Mouse (Mus musculus): ENCODE measurements around the gene Capn7. TPM values are rescaled to one million over a fixed set of nuclear protein-coding genes. Genes with fewer than 3 reads are reported as not detected.

The Capn7 gene
- polyA plus RNA-seq, 1 experiment from 2014 or later = 45.1 TPM

GRCm38 (mm10) chr14:31407208-31407607 lies 70.8 kb downstream of the Capn7 start:
- H3K9me3 ChIP-seq (ENCODE audit: control insufficient read depth, low read depth, low read length) = no peaks in the 10 kb centered on the region
- H3K36me3 ChIP-seq (ENCODE audit: control insufficient read depth, insufficient read depth, low read length) = no peaks in the 10 kb centered on the region
- H3K27me3 ChIP-seq (ENCODE audit: control insufficient read depth, insufficient read depth, low read length) = no peaks in the 10 kb centered on the region
- H3K4me2 ChIP-seq (replicated peaks; ENCODE audit: low read depth, low read length) = no peak overlapping the region
- no peak overlapping the region for H3K9ac ChIP-seq (replicated peaks; ENCODE audit: low read depth, low read length)
- no peak for ATAC-seq (ENCODE audit: insufficient number of reproducible peaks, insufficient read depth, low FRiP score, low read depth)
- peaks cover 6% of the 10 kb centered on the region; the same call in 1 of the 2 replicates for H3K4me1 ChIP-seq (ENCODE audit: control insufficient read depth, insufficient read depth, low read length)
- WGBS = 55% methylated on average over 15 of the region's 15 CpGs
- H3K4me3 ChIP-seq (ENCODE audit: low read depth, low read length) = no peak overlapping the region
- no peak overlapping the region for H3K27ac ChIP-seq (ENCODE audit: low read length)

DNA sequence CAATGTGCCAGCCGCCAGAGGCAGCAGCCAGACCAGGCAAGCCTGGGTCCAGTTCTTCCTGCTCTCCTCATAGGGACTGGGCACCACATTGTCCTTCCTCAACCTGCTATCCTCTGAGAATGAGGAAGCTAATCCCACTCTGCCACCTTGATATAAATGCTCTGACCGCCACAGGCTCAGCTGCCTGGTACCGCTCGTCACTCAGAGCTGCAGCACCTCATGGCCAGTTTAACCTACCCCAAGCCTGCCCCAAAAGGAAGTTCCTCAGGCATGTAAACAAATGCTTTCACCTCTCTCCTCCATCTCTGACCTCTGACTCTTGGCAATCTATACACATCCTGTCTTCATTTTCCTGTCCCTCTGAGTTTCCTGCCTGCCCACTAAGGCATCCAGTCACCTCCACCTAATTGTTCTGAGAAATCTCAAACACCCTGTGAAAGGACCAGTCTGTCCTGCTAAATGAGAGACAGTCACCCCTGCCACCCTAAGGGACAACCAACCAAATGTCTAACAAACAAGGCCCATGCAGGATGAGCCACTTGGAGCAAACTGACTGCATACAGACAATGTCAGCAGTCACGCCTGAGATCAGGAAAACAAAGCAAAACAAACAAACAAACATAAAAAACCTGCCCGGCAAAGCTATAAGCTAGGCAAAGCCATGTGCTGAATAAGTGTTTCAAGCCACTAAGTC lies 71.6 kb downstream of the Capn7 start:
- no peak overlapping the region for H3K27ac ChIP-seq (ENCODE audit: low read length)
- no peak overlapping the region for H3K4me2 ChIP-seq (replicated peaks; ENCODE audit: low read depth, low read length)

DNA sequence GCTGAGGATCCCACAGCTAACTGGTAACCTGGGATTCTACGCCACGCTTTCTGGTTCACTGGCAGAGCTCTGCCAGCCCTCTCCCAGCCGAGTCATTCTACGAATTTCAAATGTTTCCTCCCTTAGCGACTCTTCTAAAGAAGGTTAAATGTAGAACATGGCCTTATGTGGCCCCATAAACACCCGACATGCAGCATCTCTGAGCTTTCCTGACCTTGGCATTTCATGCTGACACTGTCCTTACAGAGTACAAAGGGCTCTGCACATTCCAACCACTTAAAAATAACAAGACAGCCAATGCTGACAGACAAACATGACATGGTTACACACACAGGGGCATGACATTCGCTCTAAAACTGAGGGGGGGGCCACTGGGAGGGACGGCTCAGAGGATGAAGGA lies 72.2 kb downstream of the Capn7 start:
- no peak for ATAC-seq (ENCODE audit: insufficient number of reproducible peaks, insufficient read depth, low FRiP score, low read depth)
- Histone ChIP-seq H3K9ac (replicated peaks; ENCODE audit: low read depth, low read length) (no peak overlapping the region), H3K4me1 (ENCODE audit: control insufficient read depth, insufficient read depth, low read length) (peaks cover 3% of the 10 kb centered on the region; the same call in 1 of the 2 replicates), H3K36me3 (ENCODE audit: control insufficient read depth, insufficient read depth, low read length) (no peaks in the 10 kb centered on the region), H3K4me2 (replicated peaks; ENCODE audit: low read depth, low read length) (no peak overlapping the region), H3K27ac (ENCODE audit: low read length) (no peak overlapping the region), H3K4me3 (ENCODE audit: low read depth, low read length) (no peak overlapping the region), H3K27me3 (ENCODE audit: control insufficient read depth, insufficient read depth, low read length) (no peaks in the 10 kb centered on the region), H3K9me3 (ENCODE audit: control insufficient read depth, low read depth, low read length) (no peaks in the 10 kb centered on the region)
- 61% methylated on average over 8 of the region's 8 CpGs for WGBS

More for the DNA sequence above, 71.6 kb downstream of the Capn7 start:
- WGBS = 51% methylated on average over 6 of the region's 6 CpGs
- no peak for ATAC-seq (ENCODE audit: insufficient number of reproducible peaks, insufficient read depth, low FRiP score, low read depth)
- no peaks in the 10 kb centered on the region for H3K36me3 ChIP-seq (ENCODE audit: control insufficient read depth, insufficient read depth, low read length)
- no peaks in the 10 kb centered on the region for H3K9me3 ChIP-seq (ENCODE audit: control insufficient read depth, low read depth, low read length)
- peaks cover 6% of the 10 kb centered on the region; the same call in 1 of the 2 replicates for H3K4me1 ChIP-seq (ENCODE audit: control insufficient read depth, insufficient read depth, low read length)
- no peak overlapping the region for H3K9ac ChIP-seq (replicated peaks; ENCODE audit: low read depth, low read length)
- H3K4me3 ChIP-seq (ENCODE audit: low read depth, low read length) = no peak overlapping the region
- H3K27me3 ChIP-seq (ENCODE audit: control insufficient read depth, insufficient read depth, low read length) = no peaks in the 10 kb centered on the region

GRCm38 (mm10) chr14:31410123-31410724 lies 73.8 kb downstream of the Capn7 start:
- H3K4me1 ChIP-seq (ENCODE audit: control insufficient read depth, insufficient read depth, low read length) = no peaks in the 10 kb centered on the region; the same call in 1 of the 2 replicates
- WGBS = 82% methylated on average over 9 of the region's 9 CpGs
- H3K9ac ChIP-seq (replicated peaks; ENCODE audit: low read depth, low read length) = no peak overlapping the region
- H3K9me3 ChIP-seq (ENCODE audit: control insufficient read depth, low read depth, low read length) = no peaks in the 10 kb centered on the region
- no peak overlapping the region for H3K4me3 ChIP-seq (ENCODE audit: low read depth, low read length)
- H3K36me3 ChIP-seq (ENCODE audit: control insufficient read depth, insufficient read depth, low read length) = no peaks in the 10 kb centered on the region
- no peaks in the 10 kb centered on the region for H3K27me3 ChIP-seq (ENCODE audit: control insufficient read depth, insufficient read depth, low read length)
- ATAC-seq (ENCODE audit: insufficient number of reproducible peaks, insufficient read depth, low FRiP score, low read depth) = no peak
- no peak overlapping the region for H3K27ac ChIP-seq (ENCODE audit: low read length)
- H3K4me2 ChIP-seq (replicated peaks; ENCODE audit: low read depth, low read length) = no peak overlapping the region

GRCm38 (mm10) chr14:31410737-31411136 lies 74.3 kb downstream of the Capn7 start:
- Histone ChIP-seq H3K4me2 (replicated peaks; ENCODE audit: low read depth, low read length) (no peak overlapping the region), H3K36me3 (ENCODE audit: control insufficient read depth, insufficient read depth, low read length) (no peaks in the 10 kb centered on the region), H3K9ac (replicated peaks; ENCODE audit: low read depth, low read length) (no peak overlapping the region), H3K27me3 (ENCODE audit: control insufficient read depth, insufficient read depth, low read length) (no peaks in the 10 kb centered on the region), H3K9me3 (ENCODE audit: control insufficient read depth, low read depth, low read length) (no peaks in the 10 kb centered on the region), H3K27ac (ENCODE audit: low read length) (no peak overlapping the region), H3K4me3 (ENCODE audit: low read depth, low read length) (no peak overlapping the region), H3K4me1 (ENCODE audit: control insufficient read depth, insufficient read depth, low read length) (no peaks in the 10 kb centered on the region; the same call in 1 of the 2 replicates)
- ATAC-seq (ENCODE audit: insufficient number of reproducible peaks, insufficient read depth, low FRiP score, low read depth) = no peak
- WGBS = 82% methylated on average over 4 of the region's 4 CpGs

GRCm38 (mm10) chr14:31412651-31413056 lies 76.2 kb downstream of the Capn7 start:
- ATAC-seq (ENCODE audit: insufficient number of reproducible peaks, insufficient read depth, low FRiP score, low read depth) = no peak
- no peak overlapping the region for H3K9ac ChIP-seq (replicated peaks; ENCODE audit: low read depth, low read length)
- H3K27me3 ChIP-seq (ENCODE audit: control insufficient read depth, insufficient read depth, low read length) = no peaks in the 10 kb centered on the region
- H3K9me3 ChIP-seq (ENCODE audit: control insufficient read depth, low read depth, low read length) = no peaks in the 10 kb centered on the region
- peak overlapping the region; percentile 39; the same call in 1 of the 2 replicates for H3K27ac ChIP-seq (ENCODE audit: low read length)
- H3K4me3 ChIP-seq (ENCODE audit: low read depth, low read length) = no peak overlapping the region
- H3K36me3 ChIP-seq (ENCODE audit: control insufficient read depth, insufficient read depth, low read length) = no peaks in the 10 kb centered on the region
- H3K4me1 ChIP-seq (ENCODE audit: control insufficient read depth, insufficient read depth, low read length) = peaks cover 4% of the 10 kb centered on the region; the same call in 1 of the 2 replicates
- H3K4me2 ChIP-seq (replicated peaks; ENCODE audit: low read depth, low read length) = no peak overlapping the region
- 82% methylated on average over 10 of the region's 10 CpGs for WGBS

- no peak for ATAC-seq (ENCODE audit: insufficient number of reproducible peaks, insufficient read depth, low FRiP score, low read depth)
- H3K4me2 ChIP-seq (replicated peaks; ENCODE audit: low read depth, low read length) = no peak overlapping the region
- no peaks in the 10 kb centered on the region for H3K9me3 ChIP-seq (ENCODE audit: control insufficient read depth, low read depth, low read length)
- 58% methylated on average over 6 of the region's 6 CpGs for WGBS
- peaks cover 4% of the 10 kb centered on the region; the same call in 1 of the 2 replicates for H3K4me1 ChIP-seq (ENCODE audit: control insufficient read depth, insufficient read depth, low read length)
- H3K9ac ChIP-seq (replicated peaks; ENCODE audit: low read depth, low read length) = no peak overlapping the region
- no peaks in the 10 kb centered on the region for H3K36me3 ChIP-seq (ENCODE audit: control insufficient read depth, insufficient read depth, low read length)
- H3K27me3 ChIP-seq (ENCODE audit: control insufficient read depth, insufficient read depth, low read length) = no peaks in the 10 kb centered on the region
- no peak overlapping the region for H3K4me3 ChIP-seq (ENCODE audit: low read depth, low read length)
- H3K27ac ChIP-seq (ENCODE audit: low read length) = no peak overlapping the region
Measured at GRCm38 (mm10) chr14:31413475-31414086, 77.1 kb downstream of the Capn7 start.

GRCm38 (mm10) chr14:31414235-31414966 lies 78.0 kb downstream of the Capn7 start:
- no peak for ATAC-seq (ENCODE audit: insufficient number of reproducible peaks, insufficient read depth, low FRiP score, low read depth)
- Histone ChIP-seq H3K27me3 (ENCODE audit: control insufficient read depth, insufficient read depth, low read length) (no peaks in the 10 kb centered on the region), H3K4me2 (replicated peaks; ENCODE audit: low read depth, low read length) (no peak overlapping the region), H3K36me3 (ENCODE audit: control insufficient read depth, insufficient read depth, low read length) (no peaks in the 10 kb centered on the region), H3K4me3 (ENCODE audit: low read depth, low read length) (no peak overlapping the region), H3K4me1 (ENCODE audit: control insufficient read depth, insufficient read depth, low read length) (0 out of 2 replicates have a peak, but pooled peaks cover 4% of the 10 kb centered on the region), H3K27ac (ENCODE audit: low read length) (no peak overlapping the region), H3K9ac (replicated peaks; ENCODE audit: low read depth, low read length) (no peak overlapping the region; the same call in 1 of the 2 replicates), H3K9me3 (ENCODE audit: control insufficient read depth, low read depth, low read length) (no peaks in the 10 kb centered on the region)
- WGBS = 65% methylated on average over 10 of the region's 10 CpGs
